Mouse (Mus musculus): Measurements from ENCODE around the gene Kif15. TPM values are rescaled to one million over a fixed set of nuclear protein-coding genes. Genes with fewer than 3 reads are reported as not detected.
A peak's percentile ranks its signal among the peaks of the same experiment; 100 is the strongest.

Gene Kif15
- total RNA-seq (2021): under 1 TPM; 0.66 to 0.86 TPM
- long read RNA-seq, experiment 1: 0 reads
- long read RNA-seq, experiment 2: 0 reads

DNA sequence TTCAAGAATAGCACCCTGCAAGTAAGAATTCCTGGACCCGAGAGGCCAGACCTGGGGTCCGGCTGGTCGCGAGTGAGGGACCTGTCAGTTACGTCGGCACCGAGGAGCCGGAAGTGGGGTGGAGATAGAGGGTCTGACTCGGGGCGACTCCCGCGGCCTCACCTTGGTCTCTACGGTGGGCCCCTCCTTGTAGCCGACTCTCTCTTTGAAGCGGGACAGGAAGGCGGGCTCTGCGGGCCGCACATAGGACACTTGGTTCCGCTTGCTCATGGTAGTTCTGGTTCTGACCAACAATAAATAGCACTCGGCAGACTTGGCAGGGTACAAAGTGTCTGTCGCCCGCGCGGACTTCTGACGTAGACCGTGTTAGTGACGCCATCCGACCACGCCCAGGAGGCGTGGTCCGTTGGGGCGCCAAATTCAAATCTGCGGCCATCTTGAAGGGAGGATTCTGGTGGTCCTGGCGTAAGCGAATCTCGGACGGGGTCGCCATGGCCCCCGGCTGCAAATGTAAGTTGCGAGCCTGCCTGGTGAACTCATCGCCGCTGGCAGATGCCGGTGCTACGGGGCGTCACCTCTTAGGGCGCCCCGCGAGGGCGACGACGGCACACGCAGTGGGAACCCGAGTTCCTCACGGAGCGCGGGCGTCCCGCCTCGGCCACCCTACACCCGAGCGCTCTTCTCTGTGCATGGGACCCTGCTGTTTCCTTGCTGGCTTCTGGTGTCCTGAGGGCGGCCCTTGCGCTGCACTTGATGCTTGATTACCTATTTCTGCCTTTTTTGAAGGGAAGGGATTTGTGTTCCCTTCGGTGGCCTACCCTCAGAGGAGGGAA lies at the start of gene Kif15, which contains the start of gene 1110059G10Rik:
Gene Kif15, plus strand, starts transcription at position 404 of the 833 bp plus-strand sequence.
Gene 1110059G10Rik, minus strand, starts transcription at position 358 of the 833 bp plus-strand sequence.
- DNase-seq (ENCODE audit: low spot score in 2 of 2): peak; percentile 95 to 96

DNA sequence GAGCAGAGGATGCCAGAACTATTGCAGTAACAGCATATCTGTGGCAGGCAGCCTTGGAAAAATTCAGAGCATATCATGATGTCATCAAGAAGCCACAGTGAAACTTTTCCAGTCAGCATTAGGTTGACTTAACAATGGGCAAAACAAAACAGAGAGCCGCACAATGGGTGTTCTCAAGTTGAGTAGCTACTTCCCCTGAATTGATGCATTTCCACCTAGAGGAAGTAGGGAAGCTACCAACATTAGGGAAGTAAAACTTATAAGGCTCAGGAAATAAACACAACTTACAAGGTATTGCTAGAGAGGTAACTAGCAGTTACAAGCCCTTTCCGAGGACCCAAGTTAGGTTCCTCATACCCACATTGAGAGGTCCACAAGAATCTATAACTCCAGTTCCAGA lies 49.8 kb upstream of the Kif15 start:
- no peak for DNase-seq (ENCODE audit: low spot score in 2 of 2)

DNA sequence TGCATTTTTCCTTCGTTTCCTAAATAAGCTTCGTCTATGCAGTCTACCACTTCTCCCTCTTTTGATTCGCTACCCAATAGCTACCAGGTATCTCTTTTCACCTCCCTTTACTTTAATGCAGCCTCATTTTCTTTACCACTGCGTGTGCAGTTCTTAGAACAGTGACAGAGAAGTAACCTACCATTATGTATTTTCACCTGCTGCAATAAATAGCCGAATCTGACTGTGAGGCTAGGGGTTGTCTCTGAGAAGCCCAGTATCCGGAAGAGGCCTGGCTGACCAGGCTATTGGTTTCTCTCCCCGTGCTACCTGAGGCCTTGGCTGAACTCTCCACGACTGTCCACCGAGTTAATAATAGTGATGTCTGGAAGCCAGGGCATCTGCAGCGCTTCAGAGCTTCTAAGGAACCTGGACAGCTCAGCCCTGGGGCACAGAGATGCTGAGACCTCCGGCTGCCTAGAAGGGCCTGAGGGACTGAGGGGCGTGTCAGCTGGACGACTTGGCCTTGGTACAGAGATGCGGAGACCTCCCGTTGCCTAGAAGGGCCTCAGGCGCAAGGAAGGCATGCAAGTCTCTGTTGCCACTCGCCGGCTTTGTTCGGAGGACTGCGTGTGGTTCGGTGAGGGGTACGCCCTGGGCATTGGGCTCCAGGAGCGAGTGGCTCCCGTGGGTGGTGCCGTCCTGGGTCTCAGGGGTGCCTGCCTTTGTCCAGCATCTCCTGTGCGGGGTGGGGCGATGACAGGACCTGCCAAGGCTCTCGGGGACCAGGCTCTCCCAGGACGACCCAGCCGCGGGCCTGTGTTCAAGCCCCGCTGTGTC lies 47.9 kb upstream of the Kif15 start:
- DNase-seq (ENCODE audit: low spot score in 2 of 2): peak; percentile 20 to 28

DNA sequence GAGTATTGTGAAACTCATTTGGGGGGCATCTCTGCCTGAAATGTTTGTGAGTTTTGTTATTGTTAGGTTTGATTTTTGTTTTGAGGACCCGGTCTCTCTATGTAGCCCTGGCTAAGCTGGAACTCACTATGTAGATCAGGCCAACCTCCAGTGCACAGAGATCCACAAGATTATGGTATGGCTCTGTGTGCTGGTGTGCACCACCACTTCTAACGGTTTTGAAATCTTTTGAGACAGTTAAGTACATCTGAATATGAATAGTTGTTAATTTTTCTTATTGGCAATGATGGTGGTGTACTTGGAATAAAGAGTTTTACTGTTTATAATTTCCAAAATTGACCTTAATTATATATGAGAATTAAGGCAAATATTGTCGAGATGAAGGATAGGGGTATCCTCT lies 28.4 kb upstream of the Kif15 start:
- no peak for DNase-seq (ENCODE audit: low spot score in 2 of 2)

DNA sequence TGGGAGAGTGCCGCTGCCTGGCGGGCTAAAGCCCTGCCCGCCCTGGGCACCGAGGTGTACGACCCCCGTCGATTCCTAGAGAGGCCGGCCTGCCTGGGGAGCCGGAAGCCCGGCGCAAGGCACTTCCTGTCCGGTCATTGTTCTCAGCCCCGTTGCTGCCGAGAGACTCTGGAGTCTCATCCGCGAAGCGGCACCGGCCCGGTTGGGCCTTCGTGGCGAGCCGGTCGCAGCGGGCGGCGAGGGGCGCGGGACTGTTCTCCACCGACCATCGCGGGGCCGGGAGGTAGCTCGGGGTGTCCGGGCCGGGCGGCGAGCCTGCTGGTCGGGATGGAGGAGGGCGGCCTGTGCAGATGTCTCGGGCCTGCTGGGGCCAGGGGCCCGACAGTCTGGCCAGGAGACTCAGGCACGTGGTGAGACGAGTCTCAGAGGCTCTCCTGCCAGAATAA lies 27.9 kb upstream of the Kif15 start, which contains the start of gene Zfp105:
Gene Zfp105, plus strand, starts transcription at position 137 of the 446 bp plus-strand sequence.
- peak; percentile 54 to 55 for DNase-seq (ENCODE audit: low spot score in 2 of 2)

DNA sequence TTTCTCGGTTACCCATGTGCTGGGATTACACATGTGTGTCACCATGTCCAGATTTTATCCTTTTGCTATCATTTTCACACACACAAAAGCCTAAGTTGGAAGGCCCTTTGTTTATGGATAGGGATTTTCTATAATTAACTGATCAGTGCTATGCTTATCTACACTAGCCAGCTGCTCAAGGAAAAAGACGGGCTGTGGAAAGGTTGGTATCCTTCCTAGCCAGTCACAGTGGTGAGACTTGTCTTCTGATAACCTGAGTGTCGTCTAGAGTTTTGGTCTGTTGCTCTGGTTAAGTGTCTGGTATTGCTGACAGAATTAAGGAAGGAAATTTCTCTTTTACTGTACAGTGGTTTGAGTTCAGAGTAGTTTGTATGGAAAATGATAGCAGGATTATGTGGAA lies 21.9 kb upstream of the Kif15 start:
- DNase-seq (ENCODE audit: low spot score in 2 of 2): no peak

DNA sequence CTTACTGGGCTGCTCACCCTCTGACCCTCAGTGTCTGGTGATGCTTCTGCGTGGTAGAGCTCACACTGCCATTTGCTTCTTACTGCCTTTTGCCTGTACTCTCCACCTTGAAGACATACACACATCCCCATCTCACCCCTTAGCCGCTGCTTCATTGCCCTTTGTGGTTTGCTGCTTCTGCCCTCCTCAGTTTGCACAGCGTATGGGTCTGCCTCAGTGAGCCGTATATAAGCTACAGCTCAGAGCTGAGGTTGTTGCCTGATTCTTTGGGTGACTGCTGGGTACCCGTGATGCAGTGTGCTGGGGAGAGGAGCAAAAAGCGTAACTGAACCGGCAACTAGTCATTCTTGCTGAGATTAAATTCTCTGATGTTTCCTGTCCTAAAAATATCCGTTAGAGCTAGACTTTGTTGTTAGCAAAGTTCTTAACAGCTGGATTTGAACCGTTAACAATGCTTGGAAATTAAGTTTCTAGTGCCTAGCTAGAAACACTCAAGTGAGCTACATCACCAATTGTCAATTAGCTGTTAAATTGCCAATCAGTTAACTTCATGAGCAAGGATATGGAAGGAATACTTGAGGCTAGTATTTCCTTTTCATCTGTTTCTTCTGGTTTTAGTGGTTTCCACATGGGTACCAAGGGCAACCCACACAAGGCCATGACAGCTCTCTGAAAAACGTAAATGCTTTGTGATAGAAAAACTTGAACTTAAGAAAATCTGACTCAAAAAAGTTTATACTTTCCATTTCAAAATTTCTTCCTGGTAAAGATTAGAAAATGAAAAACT lies 47.8 kb downstream of the Kif15 start:
- DNase-seq (ENCODE audit: low spot score in 2 of 2): no peak

DNA sequence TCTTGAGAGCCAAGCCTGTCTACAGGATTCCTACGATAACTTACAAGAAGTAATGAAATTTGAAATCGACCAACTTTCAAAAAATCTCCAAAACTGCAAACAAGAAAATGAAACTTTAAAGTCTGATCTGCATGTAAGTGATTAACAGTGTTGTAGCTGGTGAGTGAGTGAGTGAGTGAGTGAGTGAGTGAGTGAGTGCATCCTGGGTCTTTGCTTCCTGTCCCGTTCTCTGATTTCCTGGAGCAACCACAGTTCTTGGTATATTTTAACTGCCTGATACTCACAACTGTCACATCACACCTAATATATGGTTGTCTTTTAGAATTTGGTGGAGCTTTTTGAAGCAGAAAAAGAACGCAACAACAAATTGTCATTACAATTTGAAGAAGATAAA lies 48.3 kb downstream of the Kif15 start:
- no peak for DNase-seq (ENCODE audit: low spot score in 2 of 2)

DNA sequence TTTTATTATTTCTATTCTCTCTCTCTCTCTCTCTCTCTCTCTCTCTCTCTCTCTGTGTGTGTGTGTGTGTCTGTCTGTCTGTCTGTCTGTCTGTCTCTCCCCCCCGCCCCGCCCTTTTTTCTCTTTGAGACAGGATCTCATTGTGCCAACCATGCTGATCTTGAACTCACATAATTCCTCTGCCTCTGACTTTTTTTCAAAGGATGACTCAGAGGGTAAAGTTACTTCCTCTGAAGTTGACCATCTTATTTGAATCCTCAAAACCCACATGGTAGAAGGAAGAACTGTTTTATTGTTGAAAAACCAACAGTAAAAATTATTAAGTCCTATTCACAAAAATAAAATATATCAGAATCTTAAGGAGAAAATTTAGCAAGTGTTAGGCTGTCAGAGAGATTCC lies 53.9 kb downstream of the Kif15 start:
- no peak for DNase-seq (ENCODE audit: low spot score in 2 of 2)

DNA sequence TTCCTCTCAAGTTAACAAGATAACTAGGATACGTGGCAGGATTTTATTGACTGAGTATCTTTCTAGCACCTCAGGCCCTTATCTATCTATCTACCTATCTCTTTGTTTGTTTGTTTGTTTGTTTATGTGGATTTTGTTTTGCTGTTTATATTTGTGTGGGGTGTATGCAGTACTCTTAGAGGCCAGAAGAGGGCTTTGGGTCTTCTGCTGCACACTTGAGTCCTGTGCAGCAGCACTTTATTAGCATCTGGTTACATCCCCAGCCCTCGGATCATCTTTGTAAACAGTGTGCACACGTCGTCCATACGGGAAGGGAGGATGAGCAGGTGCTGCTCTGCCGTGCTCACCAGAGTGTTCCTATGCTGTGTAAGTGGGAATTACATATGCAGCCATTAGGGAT lies 55.2 kb downstream of the Kif15 start:
- no peak for DNase-seq (ENCODE audit: low spot score in 2 of 2)

DNA sequence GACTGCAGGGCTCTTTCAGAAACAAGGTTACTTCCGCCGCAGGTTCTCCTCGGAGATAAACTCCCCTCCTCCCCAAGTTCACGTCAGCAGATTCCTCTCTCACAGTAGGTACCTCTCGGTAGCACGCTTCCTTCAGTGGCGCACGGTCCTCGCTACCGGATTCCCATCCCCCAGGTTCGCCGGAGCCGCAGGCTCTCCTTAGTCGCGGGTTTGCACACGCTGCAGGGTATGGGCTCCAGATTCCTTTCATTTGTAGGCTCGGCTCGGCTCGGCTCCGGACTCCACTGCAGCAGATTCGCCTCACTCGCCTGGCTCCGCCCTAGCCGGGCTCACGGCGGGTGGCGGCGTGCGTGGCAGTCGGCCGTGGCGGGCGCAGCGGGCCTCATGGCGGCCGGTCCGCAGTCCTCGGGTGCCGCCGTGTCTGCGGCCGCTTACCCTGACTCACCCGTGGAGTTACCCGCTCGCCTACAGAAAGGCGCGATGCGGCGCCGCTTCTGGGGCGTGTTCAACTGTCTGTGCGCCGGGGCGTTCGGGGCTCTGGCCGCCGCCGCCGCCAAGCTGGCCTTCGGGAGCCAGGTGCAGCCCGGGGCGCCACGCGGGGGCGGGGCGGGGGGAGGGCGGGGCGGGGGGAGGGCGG lies 70.3 kb downstream of the Kif15 start, which contains the start of gene Tmem42:
Gene Tmem42, plus strand, starts transcription at position 332 of the 637 bp plus-strand sequence.
- peak; percentile 73 to 86 for DNase-seq (ENCODE audit: low spot score in 2 of 2)

DNA sequence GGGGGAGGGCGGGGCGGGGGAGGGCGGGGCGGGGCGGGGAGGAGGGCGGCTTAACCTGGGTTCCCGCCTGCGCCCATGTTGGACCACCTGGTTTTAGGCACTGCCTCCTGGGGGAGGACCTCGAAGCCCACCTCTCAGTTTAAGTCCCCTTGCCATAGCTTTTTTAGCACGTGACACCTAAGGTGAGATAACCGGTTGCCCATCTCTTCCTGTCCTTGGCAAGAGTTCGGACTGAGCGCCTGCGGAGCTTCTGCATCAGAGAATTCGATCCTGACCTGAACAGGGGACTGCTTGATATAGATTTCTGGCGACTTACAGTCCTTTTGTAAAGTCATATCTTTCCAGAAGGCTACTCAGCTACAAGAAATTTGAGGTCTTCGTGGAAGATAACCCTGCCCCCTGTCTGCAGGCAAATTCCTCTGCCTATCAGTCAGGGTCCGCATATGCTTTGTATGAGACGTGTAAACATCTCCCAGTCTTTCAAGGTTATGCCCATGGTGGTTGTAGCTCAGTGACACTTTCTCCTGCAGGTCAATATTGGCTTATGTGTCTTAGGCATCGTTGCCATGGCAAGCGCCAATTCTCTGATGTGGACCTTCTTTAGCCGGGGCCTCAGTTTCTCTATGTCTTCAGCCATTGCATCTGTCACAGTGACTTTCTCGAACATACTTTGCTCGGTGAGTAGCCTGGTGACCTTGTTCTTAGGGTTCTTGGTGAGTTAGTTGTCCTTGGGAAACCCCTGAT lies 71.0 kb downstream of the Kif15 start:
- DNase-seq (ENCODE audit: low spot score in 2 of 2): no peak

DNA sequence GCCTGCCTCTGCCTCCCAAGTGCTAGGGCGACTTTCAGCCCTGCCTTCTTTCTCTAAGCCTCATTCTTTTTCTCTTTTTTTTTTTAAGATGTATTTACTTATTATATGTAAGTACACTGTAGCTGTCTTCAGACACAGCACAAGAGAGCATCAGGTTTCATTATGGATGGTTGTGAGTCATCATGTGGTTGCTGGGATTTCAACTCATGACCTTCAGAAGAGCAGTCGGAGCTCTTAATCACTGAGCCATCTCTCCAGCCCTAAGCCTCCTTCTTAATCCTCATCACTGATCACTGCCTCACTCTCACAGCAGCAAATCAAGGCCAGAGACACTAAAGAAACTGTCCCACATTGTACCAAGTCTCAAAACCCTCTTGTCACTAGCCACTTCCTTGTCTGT lies 73.4 kb downstream of the Kif15 start:
- DNase-seq (ENCODE audit: low spot score in 2 of 2): no peak

DNA sequence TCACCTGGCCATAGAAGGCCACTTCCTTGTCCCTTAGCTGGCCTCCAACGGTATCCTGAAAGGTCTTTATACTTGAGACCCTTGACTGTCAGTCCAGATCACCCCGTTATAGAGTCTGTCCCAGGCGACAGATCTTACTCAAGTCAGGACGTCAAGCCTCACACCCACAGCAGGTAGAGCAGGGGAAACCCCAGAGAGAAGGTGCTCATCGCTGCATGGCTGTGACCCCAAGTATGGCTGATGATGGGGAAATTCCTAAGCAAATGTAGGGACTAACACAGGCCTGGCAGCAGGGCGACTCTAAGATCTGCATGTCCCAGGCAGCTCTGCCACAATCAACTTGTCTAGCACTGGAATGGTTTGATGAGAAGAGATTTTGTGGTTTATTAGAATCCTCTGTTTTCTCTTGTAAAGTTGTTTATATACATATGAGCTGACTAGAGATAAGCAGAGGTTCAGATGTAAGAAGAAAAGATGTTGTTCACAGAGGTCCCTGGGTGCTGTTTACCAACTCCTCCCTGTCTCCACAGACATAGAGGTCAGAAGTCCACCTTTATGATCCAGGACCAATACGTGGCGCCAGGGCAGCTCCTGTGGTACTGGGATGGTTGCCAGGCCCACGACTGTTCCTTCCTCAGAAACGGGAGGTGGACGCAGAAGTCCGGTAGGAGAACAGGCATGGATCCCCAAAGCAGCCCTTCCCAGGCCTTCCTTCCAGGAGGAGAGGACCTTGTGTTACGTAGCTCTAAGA lies 80.8 kb downstream of the Kif15 start:
- no peak for DNase-seq (ENCODE audit: low spot score in 2 of 2)

DNA sequence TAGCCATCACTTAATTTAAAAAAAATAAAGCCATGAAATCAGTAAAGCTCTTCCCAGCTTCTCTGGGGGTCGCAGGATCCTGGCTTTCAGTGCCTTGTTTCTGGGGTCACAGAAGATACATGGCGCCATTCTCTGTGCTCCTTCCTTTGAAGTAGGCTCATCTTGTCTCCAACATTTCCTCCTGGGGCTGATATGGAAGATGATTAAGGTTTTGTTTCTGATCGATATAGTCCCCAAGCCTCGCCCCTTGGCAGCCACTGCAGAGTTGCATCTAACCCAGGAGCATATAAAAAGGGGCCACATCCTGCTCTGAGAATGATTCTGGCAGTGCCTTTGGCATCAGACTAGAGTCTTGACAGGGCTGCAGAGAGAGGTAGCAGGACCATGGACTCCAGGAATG lies 83.6 kb downstream of the Kif15 start, which contains the start of gene Tgm4:
Gene Tgm4, plus strand, starts transcription at position 301 of the 400 bp plus-strand sequence.
- no peak for DNase-seq (ENCODE audit: low spot score in 2 of 2)

DNA sequence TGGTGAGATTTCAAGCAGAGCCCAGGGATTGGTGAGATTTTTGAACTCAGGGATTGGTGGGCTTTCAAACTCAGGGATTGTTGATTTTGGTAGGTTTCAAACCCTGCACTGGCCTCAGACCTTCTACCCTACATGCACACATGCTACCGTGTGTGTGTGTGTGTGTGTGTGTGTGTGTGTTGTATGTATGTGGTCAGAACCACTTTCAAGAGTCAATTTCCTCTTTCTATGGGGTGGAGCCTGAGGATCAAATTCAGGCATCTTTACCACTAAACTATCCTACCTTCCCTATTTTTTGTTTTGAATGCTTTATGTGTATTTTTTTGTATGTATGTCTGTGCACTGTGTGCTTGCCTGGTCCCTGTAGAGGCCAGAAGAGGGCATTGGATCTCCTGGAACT lies 96.8 kb downstream of the Kif15 start:
- DNase-seq (ENCODE audit: low spot score in 2 of 2): no peak

DNA sequence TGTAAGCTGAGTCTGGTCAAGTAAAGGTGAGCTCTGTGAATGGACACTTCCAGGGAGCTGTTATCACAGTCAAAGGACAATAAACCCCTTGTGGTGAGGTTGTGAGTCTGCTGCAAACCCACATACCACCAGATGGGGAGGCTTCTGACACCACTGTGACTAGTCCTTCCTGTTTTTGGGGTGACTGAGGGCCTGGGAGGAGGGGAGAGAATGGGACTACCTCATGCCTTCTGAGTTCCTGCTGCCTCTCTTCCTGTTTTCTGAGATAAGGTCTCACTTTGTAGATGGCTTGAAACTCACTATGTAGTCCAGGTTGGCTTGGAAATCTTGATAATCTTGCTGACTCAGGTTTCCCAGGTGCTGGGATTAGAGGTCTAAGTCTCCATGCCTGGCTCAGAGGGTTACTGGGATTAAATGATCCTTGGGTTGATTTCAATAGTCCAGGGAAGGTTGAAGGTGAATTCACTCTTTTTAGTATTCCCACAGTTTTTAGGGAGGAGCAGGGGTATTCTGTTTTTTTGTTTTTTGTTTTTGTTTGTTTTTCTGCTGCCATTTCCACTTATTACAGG lies 108.0 kb downstream of the Kif15 start:
- DNase-seq (ENCODE audit: low spot score in 2 of 2): no peak

DNA sequence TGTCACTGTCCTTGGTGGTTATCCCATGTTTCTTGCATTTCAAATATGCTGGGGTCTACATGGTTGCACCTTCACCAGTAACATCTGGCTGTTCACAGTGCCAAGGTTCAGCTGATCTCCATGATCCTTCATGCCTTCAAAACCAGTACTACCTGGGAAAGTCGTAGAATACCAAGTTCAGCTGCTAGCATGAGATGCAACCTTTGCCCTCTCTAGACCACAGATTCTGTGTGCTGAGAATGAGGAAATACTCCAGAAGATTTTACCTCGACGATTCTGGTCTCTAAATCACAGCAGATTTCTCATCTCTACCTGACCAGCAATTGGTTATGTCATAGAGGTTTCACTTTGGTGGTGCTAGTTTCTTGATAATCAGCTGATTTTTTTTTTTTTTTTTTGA lies 109.3 kb downstream of the Kif15 start:
- no peak for DNase-seq (ENCODE audit: low spot score in 2 of 2)

All from adrenal gland, adult 18-20 months (tissue).